Mouse (Mus musculus) myocyte (in vitro differentiated cells): ENCODE data around the gene Safb. TPM values are rescaled to one million over a fixed set of nuclear protein-coding genes. Genes with fewer than 3 reads are reported as not detected.
A peak's percentile ranks its signal among the peaks of the same experiment; 100 is the strongest.
"Not testable (repeated sequence)": the region's sequence is repeated elsewhere in the genome, so short reads cannot be mapped to it uniquely, and the experiment has no call there.

Experiments used
- H3K27me3 ChIP-seq: one replicate; pipeline ENCODE4 v1.6.1; 2011; ENCODE audit not compliant: control insufficient read depth, insufficient read depth, insufficient read length
- H3K36me3 ChIP-seq: one replicate; pipeline ENCODE4 v1.6.1; 2011; ENCODE audit not compliant: control insufficient read depth, insufficient read depth
- H3K4me2 ChIP-seq: one replicate; pipeline ENCODE4 v1.6.1; 2011; ENCODE audit warnings: low read depth, control low read depth
- H3K4me3 ChIP-seq: one replicate; pipeline ENCODE4 v1.5.1; 2011; ENCODE audit warnings: mild to moderate bottlenecking, control low read depth, moderate library complexity
- H3K79me2 ChIP-seq: one replicate; pipeline ENCODE4 v1.6.1; 2011; ENCODE audit not compliant: control insufficient read depth, insufficient read depth
- H3ac ChIP-seq: one replicate; pipeline ENCODE4 v1.6.1; 2011; ENCODE audit not compliant: control insufficient read depth, insufficient read length
- CEBPB ChIP-seq: IDR thresholded peaks from 2 replicates; pipeline ENCODE4 v1.6.1; 2011; ENCODE audit warnings: mild to moderate bottlenecking, moderate library complexity; ENCODE audit not compliant: poor library complexity, insufficient read depth, severe bottlenecking
- E2F4 ChIP-seq: IDR thresholded peaks from one replicate; pipeline ENCODE4 v1.6.1; 2011; ENCODE audit warnings: mild to moderate bottlenecking, control low read depth, moderate library complexity; ENCODE audit not compliant: insufficient read depth
- MAX ChIP-seq: IDR thresholded peaks from one replicate; pipeline ENCODE4 v1.6.1; 2011; ENCODE audit warnings: low read depth, mild to moderate bottlenecking, control low read depth
- MYOD1 ChIP-seq, 3 experiments: IDR thresholded peaks; one replicate each; pipeline ENCODE4 v1.6.1; 2011; ENCODE audit warnings: control low read depth in 2 of 3, low read depth in 2 of 3, mild to moderate bottlenecking in 2 of 3, moderate library complexity in 1 of 3; ENCODE audit not compliant: insufficient read length in 2 of 3, control insufficient read depth in 1 of 3
- MYOG ChIP-seq, 3 experiments: IDR thresholded peaks; one replicate each; pipeline ENCODE4 v1.6.1; 2011; ENCODE audit warnings: control low read depth in 2 of 3, low read depth in 2 of 3, mild to moderate bottlenecking in 2 of 3; ENCODE audit not compliant: insufficient read length in 2 of 3, control insufficient read depth in 1 of 3, insufficient read depth in 1 of 3
- POLR2A ChIP-seq: IDR thresholded peaks from one replicate; pipeline ENCODE4 v1.6.1; 2011; ENCODE audit warnings: low read depth, mild to moderate bottlenecking, control low read depth, moderate library complexity; ENCODE audit not compliant: insufficient read length
- POLR2AphosphoS2 ChIP-seq: IDR thresholded peaks from one replicate; pipeline ENCODE4 v1.6.1; 2011; ENCODE audit warnings: low read depth, control low read depth; ENCODE audit not compliant: insufficient read length
- REST ChIP-seq: IDR thresholded peaks from one replicate; pipeline ENCODE4 v1.6.1; 2011; ENCODE audit warnings: mild to moderate bottlenecking, control low read depth, moderate library complexity; ENCODE audit not compliant: insufficient read depth, insufficient read length
- SRF ChIP-seq: IDR thresholded peaks from one replicate; pipeline ENCODE4 v1.6.1; 2011; ENCODE audit warnings: low read depth; ENCODE audit not compliant: control insufficient read depth, insufficient read length
- TCF12 ChIP-seq: IDR thresholded peaks from one replicate; pipeline ENCODE4 v1.6.1; 2011; ENCODE audit warnings: mild to moderate bottlenecking, control low read depth; ENCODE audit not compliant: poor library complexity, insufficient read depth, severe bottlenecking
- TCF3 ChIP-seq: IDR thresholded peaks from one replicate; pipeline ENCODE4 v1.6.1; 2011; ENCODE audit warnings: low read depth, control low read depth; ENCODE audit not compliant: insufficient read length
- USF1 ChIP-seq: IDR thresholded peaks from one replicate; pipeline ENCODE4 v1.6.1; 2011; ENCODE audit warnings: low read depth, mild to moderate bottlenecking, control low read depth, moderate library complexity
- polyA plus RNA-seq: library from polyadenylated mRNA; unstranded; fragments of >200 nt; fragmentation: generic; extraction: Trizol; gene quantifications from one replicate; pipeline ENCODE4 v1.2.1, GENCODE M21; 2012; ENCODE audit warnings: missing spikeins

Gene Safb
- polyA plus RNA-seq, 1 experiment, result 58.9 TPM

DNA sequence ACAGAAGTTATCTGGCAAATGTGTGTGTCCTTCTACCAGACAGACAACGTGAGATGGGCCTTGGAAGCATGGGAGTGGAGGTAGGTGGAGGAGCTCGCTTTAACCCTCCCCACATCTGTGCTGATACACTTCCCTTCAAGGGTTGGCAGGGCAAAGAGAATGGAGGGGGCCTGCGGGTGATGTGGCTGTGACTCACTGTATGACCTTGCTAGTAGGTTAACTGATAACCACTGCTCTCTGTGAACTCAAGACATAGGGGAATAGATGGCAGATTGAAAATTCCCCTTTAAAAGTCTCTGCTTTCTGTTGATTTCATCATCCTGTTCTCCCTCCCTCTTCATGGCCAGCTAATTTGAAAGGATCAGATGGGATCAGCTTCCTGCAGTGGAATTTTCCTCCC, 40.9 kb downstream of the Safb start:
- H3K4me3 ChIP-seq, result peak overlapping the region; percentile 93

DNA sequence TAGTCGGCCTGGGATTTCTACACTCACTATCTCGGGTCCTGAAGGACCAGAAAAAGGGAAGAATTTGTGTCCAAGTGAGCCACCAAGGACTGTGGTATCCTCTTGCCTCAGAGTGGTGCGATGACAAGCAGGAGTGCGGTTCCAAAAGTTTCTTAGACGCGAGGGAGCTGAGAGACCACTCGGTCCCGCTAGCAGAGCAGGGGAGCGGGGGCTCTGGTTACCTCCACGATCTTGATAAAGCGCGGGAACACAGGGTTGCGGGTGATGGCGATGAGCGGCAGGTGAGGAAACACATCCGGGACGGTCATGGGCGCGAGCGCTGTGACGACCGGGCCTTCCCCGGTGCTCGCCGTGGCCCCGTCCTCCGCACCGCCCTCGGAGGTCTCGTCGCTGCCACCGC, 41.6 kb downstream of the Safb start:
- peak overlapping the region; percentile 92 for H3K4me2 ChIP-seq
- peaks cover 39% of the 10 kb centered on the region for H3K79me2 ChIP-seq

More for the DNA sequence above, 40.9 kb downstream of the Safb start:
- H3K36me3 ChIP-seq, result peaks cover 44% of the 10 kb centered on the region
- peaks cover 39% of the 10 kb centered on the region for H3K79me2 ChIP-seq
- H3K4me2 ChIP-seq, result peak overlapping the region; percentile 92
- TF ChIP-seq MYOG (IDR thresholded peaks at IDR 0.05; ENCODE audit: control insufficient read depth in 1 of 3, insufficient read depth in 1 of 3, insufficient read length in 2 of 3, low read depth in 2 of 3) (no peak), CEBPB (peak; percentile 90), SRF (no peak), TCF12 (no peak), TCF3 (no peak), USF1 (no peak), POLR2A (peak; percentile 45), MAX (no peak), REST (no peak), POLR2AphosphoS2 (peak; percentile 79), MYOD1 (IDR thresholded peaks at IDR 0.05; ENCODE audit: control insufficient read depth in 1 of 3, insufficient read length in 2 of 3, low read depth in 2 of 3) (no peak), E2F4 (no peak)
- H3ac ChIP-seq, result peak overlapping the region; percentile 94
- H3K27me3 ChIP-seq, result peaks cover 4% of the 10 kb centered on the region

DNA sequence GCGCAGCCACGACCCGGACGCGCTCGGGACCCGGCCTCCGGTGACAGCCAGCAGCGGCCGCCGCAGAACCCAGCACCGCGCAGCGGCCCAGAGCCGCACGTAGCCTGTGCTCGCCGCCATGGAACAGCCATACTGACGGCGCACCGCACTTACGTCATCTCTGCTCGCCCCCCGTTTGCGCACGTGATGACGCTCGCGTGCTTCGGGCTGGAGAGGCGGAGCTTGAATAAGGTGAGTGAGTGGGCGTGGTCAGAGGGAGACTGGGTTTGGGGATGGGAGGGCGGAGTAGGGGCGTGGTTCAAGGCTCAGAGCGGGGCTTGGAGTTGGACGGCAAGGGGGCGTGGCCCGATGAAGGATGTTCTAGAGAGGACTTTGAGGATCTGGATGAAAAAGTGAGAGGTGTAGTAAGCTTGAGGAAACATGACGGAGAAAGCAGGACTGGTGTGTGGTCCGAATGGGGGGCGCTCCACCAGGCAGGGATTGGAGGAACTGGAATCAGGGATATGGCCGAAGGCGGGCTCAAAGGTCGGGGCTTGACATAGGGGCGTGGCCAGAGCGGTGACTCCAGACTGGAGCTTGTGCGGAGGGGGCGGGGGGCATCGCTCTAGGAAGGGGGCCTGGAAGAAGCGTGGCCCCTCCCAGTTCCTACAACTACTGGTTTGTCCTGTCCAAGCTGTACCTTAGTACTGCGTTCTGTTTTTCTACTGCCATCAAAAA, 42.3 kb downstream of the Safb start, which contains the start of gene Lonp1:
Gene Lonp1 (minus strand): TSS at position 134 of the 717 bp plus-strand sequence.
- peaks cover 6% of the 10 kb centered on the region for H3K27me3 ChIP-seq
- TF ChIP-seq SRF (peak; percentile 95), MYOD1 (IDR thresholded peaks at IDR 0.05; ENCODE audit: control insufficient read depth in 1 of 3, insufficient read length in 2 of 3, low read depth in 2 of 3) (peak in 2 of 3 experiments; percentile 4 to 57), MYOG (IDR thresholded peaks at IDR 0.05; ENCODE audit: control insufficient read depth in 1 of 3, insufficient read depth in 1 of 3, insufficient read length in 2 of 3, low read depth in 2 of 3) (peak in 1 of 3 experiments; percentile 11), E2F4 (no peak), USF1 (peak; percentile 98), TCF3 (no peak), POLR2A (peak; percentile 94), TCF12 (no peak), POLR2AphosphoS2 (peak; percentile 95), MAX (peak; percentile 60), CEBPB (no peak), REST (peak; percentile 47)
- peak within 1 kb of the TSS; percentile 94 for H3K4me2 ChIP-seq
- peak within 1 kb of the TSS; percentile 93 for H3K4me3 ChIP-seq
- peaks cover 39% of the 10 kb centered on the region for H3K79me2 ChIP-seq
- H3K36me3 ChIP-seq, result peaks cover 33% of the 10 kb centered on the region
- H3ac ChIP-seq, result peak within 1 kb of the TSS; percentile 94

More for the DNA sequence above, 41.6 kb downstream of the Safb start:
- Histone ChIP-seq H3K27me3 (peaks cover 4% of the 10 kb centered on the region), H3ac (peak overlapping the region; percentile 94), H3K36me3 (peaks cover 39% of the 10 kb centered on the region), H3K4me3 (peak overlapping the region; percentile 93)
- TF ChIP-seq MAX (no peak), E2F4 (no peak), POLR2A (no peak), POLR2AphosphoS2 (peak; percentile 17), TCF12 (no peak), MYOG (IDR thresholded peaks at IDR 0.05; ENCODE audit: control insufficient read depth in 1 of 3, insufficient read depth in 1 of 3, insufficient read length in 2 of 3, low read depth in 2 of 3) (no peak)

DNA sequence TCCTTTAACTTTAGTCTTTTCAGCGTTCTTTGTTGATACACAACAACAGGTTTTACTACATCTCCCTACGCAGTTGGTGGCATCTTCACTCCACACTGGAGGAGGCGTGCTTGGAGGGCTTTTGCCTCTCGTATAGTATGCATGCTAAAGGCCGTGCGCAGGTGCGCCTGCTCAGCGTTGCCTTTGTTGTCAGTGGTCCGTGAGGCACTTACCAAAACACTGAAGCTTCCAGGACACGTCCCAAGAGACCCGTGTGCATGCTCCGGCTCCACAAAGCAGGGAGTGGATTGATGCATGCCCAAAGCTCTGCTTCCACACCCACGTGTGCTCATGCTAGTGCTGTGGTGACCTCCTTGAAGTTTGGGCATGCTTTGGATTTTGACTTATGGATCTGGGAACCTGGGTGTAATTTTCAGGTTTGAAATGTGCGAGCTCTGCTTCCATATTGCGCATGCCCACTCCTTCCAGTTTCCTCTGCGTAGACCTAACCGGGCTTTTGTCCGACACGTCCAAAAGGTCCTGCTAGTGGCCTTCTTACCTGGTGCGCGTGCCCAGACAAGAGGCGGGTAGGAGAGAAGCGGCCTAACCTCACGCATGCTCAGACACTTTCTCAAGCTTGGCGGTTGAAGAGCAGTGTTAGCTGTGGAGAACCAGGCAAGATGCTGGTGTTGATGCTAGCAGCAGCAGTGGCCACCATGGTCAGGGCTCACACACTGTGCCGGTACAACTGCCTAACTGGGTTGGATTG, 43.1 kb downstream of the Safb start, which contains the start of gene Catsperd:
Gene Catsperd (plus strand): TSS at position 614 of the 748 bp plus-strand sequence.
- Histone ChIP-seq H3K79me2 (peaks cover 34% of the 10 kb centered on the region), H3ac (peak within 1 kb of the TSS; percentile 94), H3K4me2 (peak within 1 kb of the TSS; percentile 94), H3K27me3 (peaks cover 9% of the 10 kb centered on the region), H3K36me3 (peaks cover 27% of the 10 kb centered on the region), H3K4me3 (peak within 1 kb of the TSS; percentile 93)
- no peak for TF ChIP-seq USF1
- no peak for TF ChIP-seq REST
- TF ChIP-seq E2F4, result no peak

DNA sequence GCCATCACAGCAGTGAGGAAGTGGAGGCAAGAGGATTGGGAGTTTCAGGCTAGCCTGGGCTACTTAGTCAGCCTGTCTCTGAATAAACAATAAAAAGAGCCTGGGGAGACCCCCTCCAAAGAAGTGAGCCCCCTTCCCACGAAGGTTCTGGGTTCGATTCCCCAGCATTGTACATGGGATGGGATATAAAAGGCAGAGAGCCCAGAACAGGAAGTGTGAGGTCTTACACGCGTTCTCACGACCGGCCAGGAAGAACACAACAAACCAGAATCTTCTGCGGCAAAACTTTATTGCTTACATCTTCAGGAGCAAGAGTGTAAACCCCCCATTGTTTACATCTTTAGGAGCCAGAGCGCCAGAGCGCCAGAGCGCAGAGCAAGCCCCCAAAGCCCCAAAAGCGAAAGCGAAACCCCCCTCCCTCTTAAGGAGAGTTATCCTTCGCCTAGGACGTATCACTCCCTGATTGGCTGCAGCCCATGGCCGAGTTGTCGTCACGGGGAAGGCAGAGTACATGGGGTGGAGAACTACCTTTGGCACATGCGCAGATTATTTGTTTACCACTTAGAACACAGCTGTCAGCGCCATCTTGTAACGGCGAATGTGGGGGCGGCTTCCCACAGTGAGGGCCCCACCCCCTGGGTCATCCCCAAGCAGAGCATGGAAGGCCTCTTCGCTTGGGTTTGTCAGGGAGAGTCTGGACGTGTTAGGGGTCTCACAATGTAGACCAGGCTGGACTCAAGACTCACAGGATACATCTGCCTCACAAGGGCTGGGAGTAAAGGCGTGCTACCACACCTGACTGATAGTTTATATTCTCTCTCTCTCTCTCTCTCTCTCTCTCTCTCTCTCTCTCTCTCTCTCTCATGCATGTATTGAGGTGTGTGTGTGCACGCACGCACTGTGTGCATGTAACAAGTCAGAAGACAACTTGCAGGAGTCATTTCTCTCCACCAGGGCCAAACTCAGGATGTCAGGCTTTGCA, 45.5 kb downstream of the Safb start:
- Histone ChIP-seq H3K79me2 (peaks cover 10% of the 10 kb centered on the region), H3K27me3 (peaks cover 19% of the 10 kb centered on the region)
- not testable (repeated sequence) for H3ac ChIP-seq, H3K4me3 ChIP-seq, H3K4me2 ChIP-seq, H3K36me3 ChIP-seq
